Mouse (Mus musculus) Patski (cell line): Measurements from ENCODE around the gene Spi1. TPM values are rescaled to one million over a fixed set of nuclear protein-coding genes. Genes with fewer than 3 reads are reported as not detected.

Experiments
- ATAC-seq: fragments of 100-300 bp; one replicate; pipeline ENCODE4 v1.8.0; 2021
- CTCF ChIA-PET: fragments of 350-600 bp; sonication (Branson Sonifier 250); formaldehyde crosslinking; loops from one replicate; lab custom pipeline; 2022; ENCODE audit warnings: inconsistent platforms; lab: Charles Lee
- POLR2A ChIA-PET: fragments of 350-600 bp; sonication (Branson Sonifier 250); formaldehyde crosslinking; loops from one replicate; lab custom pipeline; 2022; ENCODE audit warnings: antibody characterized with exemption, inconsistent platforms; lab: Charles Lee
- DNase-seq: peaks from one replicate; pipeline ENCODE4 v3.0.0-alpha.2; 2011; ENCODE audit warnings: low read depth, low spot score
- H3K27me3 ChIP-seq: fragments of 371-371 bp; one replicate; pipeline ENCODE4 v1.5.1; 2021
- CTCF ChIP-seq: fragments of 100-300 bp; IDR thresholded peaks from one replicate; pipeline ENCODE4 v1.5.1; 2021
- in situ Hi-C: fragments of 300-500 bp; cut with MboI; formaldehyde crosslinking; loops from 3 replicates; pipeline ENCODE4 v1.11.1; 2018; ENCODE audit warnings: low pct_unique_long_range_greater_than_20kb, mixed read lengths
- polyA plus RNA-seq: library from polyadenylated mRNA; unstranded; gene quantifications from one replicate; pipeline ENCODE4 v1.2.3, GENCODE M21; 2021

Spi1 gene
- polyA plus RNA-seq, 1 experiment from 2014 or later, result 1.1 TPM

GRCm38 (mm10) chr2:91131251-91131650, 49.1 kb downstream of the Spi1 start:
- ChIA-PET POLR2A (interaction anchor here (0.5 kb wide), 1 partner anchor 50 kb away, joined by 3 read pairs; no protein-coding TSS in a partner anchor), CTCF (interaction anchor here (1.7 kb wide), 1 partner anchor 9 kb away, joined by 3 read pairs; no protein-coding TSS in a partner anchor)
- no peak for ATAC-seq
- H3K27me3 ChIP-seq, result no peaks in the 10 kb centered on the region
- DNase-seq, result no peak
- no peak for TF ChIP-seq CTCF
- in situ Hi-C loops, result no loop called here

GRCm38 (mm10) chr2:91132035-91132434, 49.8 kb downstream of the Spi1 start:
- DNase-seq, result no peak

GRCm38 (mm10) chr2:91136513-91137412, 54.6 kb downstream of the Spi1 start:
- CTCF ChIA-PET, result interaction anchor here (1.5 kb wide), 1 partner anchor 21 kb away, joined by 4 read pairs; no protein-coding TSS in a partner anchor
- H3K27me3 ChIP-seq, result no peaks in the 10 kb centered on the region
- DNase-seq (no peak), ATAC-seq (no peak)
- POLR2A ChIA-PET, result no interaction called here
- in situ Hi-C loops, result no loop called here
- TF ChIP-seq CTCF, result no peak

More at GRCm38 (mm10) chr2:91132035-91132434, 49.8 kb downstream of the Spi1 start:
- no peak for ATAC-seq
- POLR2A ChIA-PET, result interaction anchor here (0.5 kb wide), 1 partner anchor 50 kb away, joined by 3 read pairs; no protein-coding TSS in a partner anchor
- TF ChIP-seq CTCF, result no peak
- CTCF ChIA-PET, result interaction anchor here (1.7 kb wide), 1 partner anchor 8 kb away, joined by 3 read pairs; no protein-coding TSS in a partner anchor
- in situ Hi-C loops, result no loop called here
- no peaks in the 10 kb centered on the region for H3K27me3 ChIP-seq

GRCm38 (mm10) chr2:91137481-91137880, 55.3 kb downstream of the Spi1 start:
- ATAC-seq (no peak), DNase-seq (no peak)
- POLR2A ChIA-PET, result no interaction called here
- no peak for TF ChIP-seq CTCF
- no peaks in the 10 kb centered on the region for H3K27me3 ChIP-seq
- in situ Hi-C loops, result no loop called here
- CTCF ChIA-PET, result interaction anchor here (1.5 kb wide), 1 partner anchor 22 kb away, joined by 4 read pairs; no protein-coding TSS in a partner anchor

- no peak for TF ChIP-seq CTCF
- CTCF ChIA-PET, result interaction anchor here (1.4 kb wide), 1 partner anchor 24 kb away, joined by 3 read pairs; no protein-coding TSS in a partner anchor
Observed at GRCm38 (mm10) chr2:91139311-91139710, 57.1 kb downstream of the Spi1 start.

GRCm38 (mm10) chr2:91139764-91140163, 57.6 kb downstream of the Spi1 start:
- no peak for TF ChIP-seq CTCF
- in situ Hi-C loops, result no loop called here
- H3K27me3 ChIP-seq, result no peaks in the 10 kb centered on the region
- no peak for ATAC-seq
- ChIA-PET POLR2A (no interaction called here), CTCF (interaction anchor here (0.9 to 1.4 kb wide), 2 partner anchors 8 to 25 kb away, joined by 3 read pairs; no protein-coding TSS in a partner anchor)
- DNase-seq, result no peak

More at GRCm38 (mm10) chr2:91139311-91139710, 57.1 kb downstream of the Spi1 start:
- DNase-seq (no peak), ATAC-seq (no peak)
- H3K27me3 ChIP-seq, result no peaks in the 10 kb centered on the region
- POLR2A ChIA-PET, result no interaction called here
- in situ Hi-C loops, result no loop called here

- CTCF ChIA-PET, result no interaction called here
- in situ Hi-C loops, result no loop called here
- no peak for TF ChIP-seq CTCF
- POLR2A ChIA-PET, result no interaction called here
- DNase-seq (no peak), ATAC-seq (no peak)
- no peaks in the 10 kb centered on the region for H3K27me3 ChIP-seq
Observed at GRCm38 (mm10) chr2:91142920-91143319, 60.7 kb downstream of the Spi1 start.

GRCm38 (mm10) chr2:91143401-91143800, 61.2 kb downstream of the Spi1 start:
- POLR2A ChIA-PET, result no interaction called here
- no peak for ATAC-seq

GRCm38 (mm10) chr2:91148101-91148500, 65.9 kb downstream of the Spi1 start:
- no peak for ATAC-seq
- DNase-seq, result no peak
- no peak for TF ChIP-seq CTCF
- no peaks in the 10 kb centered on the region for H3K27me3 ChIP-seq
- POLR2A ChIA-PET, result no interaction called here
- in situ Hi-C loops, result no loop called here
- CTCF ChIA-PET, result no interaction called here

More at GRCm38 (mm10) chr2:91143401-91143800, 61.2 kb downstream of the Spi1 start:
- CTCF ChIA-PET, result interaction anchor here (1.3 to 2.5 kb wide), 2 partner anchors 10 to 28 kb away, joined by 4 to 7 read pairs; no protein-coding TSS in a partner anchor
- no peak for DNase-seq
- no peak for TF ChIP-seq CTCF
- in situ Hi-C loops, result no loop called here
- no peaks in the 10 kb centered on the region for H3K27me3 ChIP-seq

- DNase-seq (no peak), ATAC-seq (no peak)
- POLR2A ChIA-PET, result no interaction called here
- TF ChIP-seq CTCF, result no peak
- no peaks in the 10 kb centered on the region for H3K27me3 ChIP-seq
- CTCF ChIA-PET, result interaction anchor here (1.8 kb wide), 1 partner anchor 36 kb away, joined by 5 read pairs; no protein-coding TSS in a partner anchor
- in situ Hi-C loops, result no loop called here
Observed at GRCm38 (mm10) chr2:91151331-91151730, 69.1 kb downstream of the Spi1 start.
